Mouse (Mus musculus) cerebral cortex, adult 2 months (tissue): ENCODE results near the gene Tbxas1.

Experiments used
- WGBS: fragments of 180-500 bp; shearing (Covaris S2); methylation state at CpG from one replicate; pipeline ENCODE4 v1.1.7; 2018; 5-methylcytosine and 5-hydroxymethylcytosine counted together

The Tbxas1 gene

GRCm38 (mm10) chr6:38967288-38967687, 92.1 kb downstream of the Tbxas1 start:
- 80% methylated on average over 6 of the region's 6 CpGs for WGBS

GRCm38 (mm10) chr6:38967988-38968387, 92.8 kb downstream of the Tbxas1 start:
- WGBS: 88% methylated on average over 5 of the region's 5 CpGs

- 82% methylated on average over 6 of the region's 6 CpGs for WGBS
Observed at GRCm38 (mm10) chr6:38969944-38970740, 94.9 kb downstream of the Tbxas1 start.

GRCm38 (mm10) chr6:38970759-38971158, 95.6 kb downstream of the Tbxas1 start:
- 82% methylated on average over 6 of the region's 6 CpGs for WGBS

GRCm38 (mm10) chr6:38972826-38973225, 97.6 kb downstream of the Tbxas1 start:
- WGBS: 50% methylated on average over 1 of the region's 1 CpGs

- WGBS: 88% methylated on average over 10 of the region's 10 CpGs
Observed at GRCm38 (mm10) chr6:38973441-38974161, 98.4 kb downstream of the Tbxas1 start.

GRCm38 (mm10) chr6:38974162-38974525, 98.9 kb downstream of the Tbxas1 start:
- 74% methylated on average over 1 of the region's 1 CpGs for WGBS

GRCm38 (mm10) chr6:38974536-38975268, 99.5 kb downstream of the Tbxas1 start:
- WGBS: 84% methylated on average over 8 of the region's 8 CpGs

GRCm38 (mm10) chr6:38975866-38976265, 100.7 kb downstream of the Tbxas1 start:
- 77% methylated on average over 4 of the region's 4 CpGs for WGBS

GRCm38 (mm10) chr6:38976355-38976754, 101.2 kb downstream of the Tbxas1 start:
- WGBS: 92% methylated on average over 2 of the region's 2 CpGs

GRCm38 (mm10) chr6:38980921-38981715, 105.9 kb downstream of the Tbxas1 start:
- 87% methylated on average over 11 of the region's 11 CpGs for WGBS

GRCm38 (mm10) chr6:38982071-38982470, 106.9 kb downstream of the Tbxas1 start:
- WGBS: 94% methylated on average over 8 of the region's 8 CpGs

GRCm38 (mm10) chr6:38982656-38983055, 107.5 kb downstream of the Tbxas1 start:
- WGBS: 44% methylated on average over 4 of the region's 4 CpGs

GRCm38 (mm10) chr6:38983060-38983459, 107.9 kb downstream of the Tbxas1 start:
- WGBS: 25% methylated on average over 7 of the region's 7 CpGs

- WGBS: 85% methylated on average over 2 of the region's 2 CpGs
Observed at GRCm38 (mm10) chr6:38984626-38985025, 109.4 kb downstream of the Tbxas1 start.

GRCm38 (mm10) chr6:38986641-38987040, 111.4 kb downstream of the Tbxas1 start:
- WGBS: 61% methylated on average over 10 of the region's 10 CpGs

- WGBS: 66% methylated on average over 4 of the region's 4 CpGs
Observed at GRCm38 (mm10) chr6:38992016-38992415, 116.8 kb downstream of the Tbxas1 start.

- 98% methylated on average over 3 of the region's 3 CpGs for WGBS
Observed at GRCm38 (mm10) chr6:38995774-38996173, 120.6 kb downstream of the Tbxas1 start.

- 65% methylated on average over 4 of the region's 4 CpGs for WGBS
Observed at GRCm38 (mm10) chr6:38997838-38998237, 122.6 kb downstream of the Tbxas1 start.

GRCm38 (mm10) chr6:39003126-39003525, 127.9 kb downstream of the Tbxas1 start:
- WGBS: 76% methylated on average over 7 of the region's 7 CpGs

GRCm38 (mm10) chr6:39004003-39004473, 128.8 kb downstream of the Tbxas1 start:
- 85% methylated on average over 12 of the region's 12 CpGs for WGBS
